Mouse (Mus musculus) c-Kit-positive CD71-negative TER-119-negative erythroid progenitor cells, embryonic 14.5 days (primary cell): ENCODE measurements around the gene Auts2.
A peak's percentile ranks its signal among the peaks of the same experiment; 100 is the strongest.

Experiments used
- DNase-seq: peaks from one replicate; pipeline ENCODE4 v3.0.0-alpha.2; 2013; ENCODE audit warnings: low read depth

Gene Auts2

GRCm38 (mm10) chr5:132007907-132008306, 535.2 kb downstream of the Auts2 start:
- no peak for DNase-seq

- no peak for DNase-seq
Observed at GRCm38 (mm10) chr5:131992681-131993211, 550.4 kb downstream of the Auts2 start.

GRCm38 (mm10) chr5:131992268-131992667, 550.9 kb downstream of the Auts2 start:
- no peak for DNase-seq

GRCm38 (mm10) chr5:131990532-131990931, 552.6 kb downstream of the Auts2 start:
- no peak for DNase-seq

GRCm38 (mm10) chr5:131981451-131981850, 561.7 kb downstream of the Auts2 start:
- no peak for DNase-seq

GRCm38 (mm10) chr5:131978939-131979338, 564.2 kb downstream of the Auts2 start:
- no peak for DNase-seq

GRCm38 (mm10) chr5:131977497-131977896, 565.6 kb downstream of the Auts2 start:
- no peak for DNase-seq

- DNase-seq, result no peak
Observed at GRCm38 (mm10) chr5:131971901-131972300, 571.2 kb downstream of the Auts2 start.

GRCm38 (mm10) chr5:131965499-131965898, 577.6 kb downstream of the Auts2 start:
- no peak for DNase-seq

GRCm38 (mm10) chr5:131963565-131963964, 579.6 kb downstream of the Auts2 start:
- DNase-seq, result no peak

- peak; percentile 12 for DNase-seq
Observed at GRCm38 (mm10) chr5:131961859-131962258, 581.3 kb downstream of the Auts2 start.

GRCm38 (mm10) chr5:131960432-131960831, 582.7 kb downstream of the Auts2 start:
- DNase-seq, result no peak

GRCm38 (mm10) chr5:131956998-131957397, 586.1 kb downstream of the Auts2 start:
- no peak for DNase-seq

- peak; percentile 18 for DNase-seq
Observed at GRCm38 (mm10) chr5:131956090-131956489, 587.1 kb downstream of the Auts2 start.

- no peak for DNase-seq
Observed at GRCm38 (mm10) chr5:131955227-131956016, 587.7 kb downstream of the Auts2 start.

- no peak for DNase-seq
Observed at GRCm38 (mm10) chr5:131948571-131949151, 594.5 kb downstream of the Auts2 start.

GRCm38 (mm10) chr5:131946801-131947200, 596.3 kb downstream of the Auts2 start:
- DNase-seq, result no peak

- no peak for DNase-seq
Observed at GRCm38 (mm10) chr5:131944761-131945160, 598.4 kb downstream of the Auts2 start.

GRCm38 (mm10) chr5:131928696-131929095, 614.4 kb downstream of the Auts2 start:
- no peak for DNase-seq

- no peak for DNase-seq
Observed at GRCm38 (mm10) chr5:131922759-131923158, 620.4 kb downstream of the Auts2 start.

GRCm38 (mm10) chr5:131922118-131922517, 621.0 kb downstream of the Auts2 start:
- DNase-seq, result no peak

GRCm38 (mm10) chr5:131919983-131920777, 623.0 kb downstream of the Auts2 start:
- no peak for DNase-seq
